Mouse (Mus musculus) kidney, postnatal 0 days (tissue): ENCODE data around the gene Cant1. TPM values are rescaled to one million over a fixed set of nuclear protein-coding genes. Genes with fewer than 3 reads are reported as not detected.

Experiments used
- ATAC-seq: fragments of 200-750 bp; cut with Nextera tagmentation; replicated peaks from 2 replicates; pipeline ENCODE4 v1.8.0; 2017; ENCODE audit warnings: low read depth, moderate number of reproducible peaks, moderate TSS enrichment, moderate library complexity; ENCODE audit not compliant: low FRiP score
- DNase-seq: peaks from one replicate; pipeline ENCODE4 v3.0.0-alpha.2; 2016; ENCODE audit warnings: low spot score
- H3K27ac ChIP-seq: fragments of 300-500 bp; sonication (generic); 2 replicates; pipeline ENCODE4 v1.5.1; 2014; ENCODE audit warnings: mild to moderate bottlenecking
- H3K27me3 ChIP-seq: fragments of 300-500 bp; sonication (generic); 2 replicates; pipeline ENCODE4 v1.6.1; 2014; ENCODE audit warnings: low read length, mixed read lengths; ENCODE audit not compliant: insufficient read depth
- H3K36me3 ChIP-seq: fragments of 300-500 bp; sonication (generic); 2 replicates; pipeline ENCODE4 v1.6.1; 2014; ENCODE audit warnings: low read length, mixed read lengths; ENCODE audit not compliant: insufficient read depth
- H3K4me1 ChIP-seq: fragments of 300-500 bp; sonication (generic); replicated peaks from 2 replicates; pipeline ENCODE4 v1.6.1; 2014; ENCODE audit warnings: antibody characterized with exemption, low read length, mixed read lengths; ENCODE audit not compliant: insufficient read depth
- H3K4me2 ChIP-seq: fragments of 300-500 bp; sonication (generic); 2 replicates; pipeline ENCODE4 v1.6.1; 2014; ENCODE audit warnings: mild to moderate bottlenecking, low read length, moderate library complexity, mixed read lengths
- H3K4me3 ChIP-seq: fragments of 300-500 bp; sonication (generic); replicated peaks from 2 replicates; pipeline ENCODE4 v1.5.1; 2014; ENCODE audit warnings: low read depth, low read length
- H3K9ac ChIP-seq: fragments of 300-500 bp; sonication (generic); 2 replicates; pipeline ENCODE4 v1.6.1; 2014; ENCODE audit warnings: low read depth, low read length
- H3K9me3 ChIP-seq: fragments of 300-500 bp; sonication (generic); replicated peaks from 2 replicates; pipeline ENCODE4 v1.6.1; 2016; ENCODE audit warnings: low read length, inconsistent platforms, mixed read lengths
- CTCF ChIP-seq: IDR thresholded peaks from 2 replicates; pipeline ENCODE4 v1.5.1; 2016; ENCODE audit warnings: antibody characterized with exemption, low read depth, mild to moderate bottlenecking, moderate library complexity
- WGBS: fragments of 180-500 bp; shearing (Covaris S2); extraction: QIAGEN DNeasy Blood & Tissue Kit; methylation state at CpG from one replicate; pipeline ENCODE4 v1.1.7; 2014; 5-methylcytosine and 5-hydroxymethylcytosine counted together
- polyA plus RNA-seq: library from polyadenylated mRNA; unstranded; fragments of >200 nt; fragmentation: Nextera tagmentation; extraction: Ambion mirVana; gene quantifications from 2 replicates; pipeline ENCODE4 v1.2.1, GENCODE M21; 2015

Gene Cant1
- polyA plus RNA-seq, 1 experiment from 2014 or later: 25.7 TPM

- Histone ChIP-seq H3K4me2 (no peak overlapping the region), H3K27ac (0 out of 2 replicates have a peak overlapping the region, but pooled peaks have one; percentile 61), H3K4me1 (peaks cover 18% of the 10 kb centered on the region; the same call in 1 of the 2 replicates), H3K9me3 (no peaks in the 10 kb centered on the region), H3K27me3 (no peaks in the 10 kb centered on the region), H3K4me3 (no peak overlapping the region), H3K9ac (no peak overlapping the region), H3K36me3 (no peaks in the 10 kb centered on the region)
- 80% methylated on average over 16 of the region's 16 CpGs for WGBS
- TF ChIP-seq CTCF: no peak
- ATAC-seq: no peak
- no peak for DNase-seq
These were observed 12.4 kb upstream of the Cant1 start for GRCm38 (mm10) chr11:118431100-118431948.

GRCm38 (mm10) chr11:118430291-118430885 lies 11.5 kb upstream of the Cant1 start:
- no peaks in the 10 kb centered on the region for H3K9me3 ChIP-seq
- H3K36me3 ChIP-seq: no peaks in the 10 kb centered on the region
- H3K4me1 ChIP-seq: peaks cover 18% of the 10 kb centered on the region; the same call in 1 of the 2 replicates
- 30% methylated on average over 4 of the region's 4 CpGs for WGBS
- peak overlapping the region; percentile 64 for H3K27ac ChIP-seq
- no peak overlapping the region for H3K4me3 ChIP-seq
- no peak for ATAC-seq
- H3K4me2 ChIP-seq: peak overlapping the region; percentile 39; the same call in 1 of the 2 replicates
- TF ChIP-seq CTCF: no peak
- H3K27me3 ChIP-seq: no peaks in the 10 kb centered on the region
- H3K9ac ChIP-seq: peak overlapping the region; percentile 19; the same call in 1 of the 2 replicates
- DNase-seq: no peak

- no peak for ATAC-seq
- WGBS: 30% methylated on average over 8 of the region's 8 CpGs
- Histone ChIP-seq H3K9me3 (no peaks in the 10 kb centered on the region), H3K4me3 (peak overlapping the region; percentile 26), H3K27me3 (no peaks in the 10 kb centered on the region), H3K4me2 (peak overlapping the region; percentile 56), H3K9ac (0 out of 2 replicates have a peak overlapping the region, but pooled peaks have one; percentile 50), H3K27ac (peak overlapping the region; percentile 64), H3K36me3 (no peaks in the 10 kb centered on the region), H3K4me1 (peaks cover 16% of the 10 kb centered on the region; the same call in 1 of the 2 replicates)
- TF ChIP-seq CTCF: no peak
- no peak for DNase-seq
These were observed 10.2 kb upstream of the Cant1 start for GRCm38 (mm10) chr11:118428944-118429709.

GRCm38 (mm10) chr11:118428460-118428868 lies 9.6 kb upstream of the Cant1 start:
- Histone ChIP-seq H3K4me3 (peak overlapping the region; percentile 26), H3K9me3 (no peaks in the 10 kb centered on the region)
- peak; percentile 59 for DNase-seq

GRCm38 (mm10) chr11:118427986-118428385 lies 9.1 kb upstream of the Cant1 start, which contains the start of gene C1qtnf1:
Gene C1qtnf1 (plus strand): TSS chr11:118428203.
- Histone ChIP-seq H3K27me3 (no peaks in the 10 kb centered on the region), H3K9ac (peak within 1 kb of the TSS; percentile 50), H3K4me3 (peak within 1 kb of the TSS; percentile 26), H3K4me1 (peaks cover 14% of the 10 kb centered on the region; the same call in 1 of the 2 replicates), H3K9me3 (no peaks in the 10 kb centered on the region), H3K4me2 (peak within 1 kb of the TSS; percentile 56), H3K27ac (peak within 1 kb of the TSS; percentile 64), H3K36me3 (no peaks in the 10 kb centered on the region)
- no peak for TF ChIP-seq CTCF
- DNase-seq (peak; percentile 76), ATAC-seq (no peak)
- 1% methylated on average over 8 of the region's 8 CpGs for WGBS

More at GRCm38 (mm10) chr11:118428460-118428868, 9.6 kb upstream of the Cant1 start:
- Histone ChIP-seq H3K9ac (peak overlapping the region; percentile 50), H3K4me1 (peaks cover 14% of the 10 kb centered on the region; the same call in 1 of the 2 replicates), H3K27ac (peak overlapping the region; percentile 64), H3K4me2 (peak overlapping the region; percentile 56), H3K27me3 (no peaks in the 10 kb centered on the region), H3K36me3 (no peaks in the 10 kb centered on the region)
- WGBS: 3% methylated on average over 11 of the region's 11 CpGs
- no peak for TF ChIP-seq CTCF
- ATAC-seq: peak; percentile 19; the same call in 1 of the 2 replicates
